Mouse (Mus musculus): ENCODE results near the gene Dhrs9. TPM values are rescaled to one million over a fixed set of nuclear protein-coding genes. Genes with fewer than 3 reads are reported as not detected.

Dhrs9 gene
- polyA plus RNA-seq (2014; fragmentation: Illumina TruSeq; extraction: RNeasy Lipid Tissue Mini Kit (QIAGEN cat#74804); ENCODE audit: low read depth, low replicate concordance): 0.16 TPM

DNA sequence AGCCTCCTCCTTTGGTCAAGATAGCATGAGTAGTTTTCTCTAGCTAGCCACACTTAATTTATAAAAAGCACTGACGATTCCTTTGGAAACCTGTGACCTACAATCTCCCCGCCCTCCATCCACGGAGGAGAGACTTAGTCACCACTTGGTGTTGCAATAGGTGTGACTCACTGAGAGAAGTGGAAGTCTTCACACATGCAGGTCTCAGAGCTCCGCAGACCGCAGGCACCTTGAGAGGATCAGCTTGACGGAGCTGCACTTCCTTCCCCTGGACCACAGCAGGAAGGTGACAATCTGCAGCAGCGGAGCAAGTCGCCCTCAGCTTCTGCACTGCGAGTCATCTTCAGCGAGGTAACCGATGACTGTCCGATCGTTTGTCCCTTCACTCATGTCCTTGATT, at the start of gene Dhrs9:
Gene Dhrs9, plus strand, starts transcription at position 165 of the 400 bp plus-strand sequence.

DNA sequence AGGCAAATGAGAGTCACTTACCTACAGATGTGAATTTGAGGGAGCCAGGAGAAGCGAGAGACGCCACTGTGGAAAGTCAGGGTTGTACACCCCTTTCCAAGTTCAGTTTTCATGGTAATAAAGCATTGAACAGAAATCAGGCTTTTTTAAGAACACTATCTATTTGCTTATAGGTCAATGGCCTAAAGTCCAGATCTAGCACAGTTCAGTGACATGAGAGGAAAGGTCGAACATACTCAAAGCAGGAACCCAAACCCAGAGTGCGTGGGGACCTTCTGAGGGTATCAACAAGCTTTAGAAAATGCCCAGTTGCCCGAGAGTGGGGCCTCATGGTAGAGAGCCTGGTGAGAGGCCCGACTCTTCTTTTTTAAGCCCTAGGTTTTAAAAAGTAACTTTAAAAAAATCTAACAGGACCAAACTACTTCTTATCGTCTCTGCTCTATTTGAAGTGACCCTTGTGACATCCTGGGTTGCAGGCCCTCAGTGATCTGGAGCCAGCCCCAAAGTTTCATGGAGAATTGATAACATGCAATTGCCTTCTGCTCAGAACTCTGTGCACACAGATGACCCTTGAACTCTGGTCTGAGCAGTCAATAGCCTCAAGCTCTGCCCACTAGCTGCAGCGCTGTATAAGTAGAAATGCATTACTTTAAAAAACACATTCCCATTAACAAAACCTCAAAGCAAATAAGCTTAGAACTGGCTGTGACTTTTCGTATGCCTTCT, 37.6 kb upstream of the Dhrs9 start, which contains the start of gene Abcb11:
Gene Abcb11, minus strand, starts transcription at position 121 of the 726 bp plus-strand sequence.

Other genes with a start within 250 kb of the Dhrs9 start
- gene Nostrin, start 244.6 kb upstream of the Dhrs9 start, polyA plus RNA-seq (2014; fragmentation: Illumina TruSeq; extraction: RNeasy Lipid Tissue Mini Kit (QIAGEN cat#74804); ENCODE audit: low read depth, low replicate concordance): 8.5 TPM
- gene Spc25, start 174.3 kb upstream of the Dhrs9 start, polyA plus RNA-seq (2014; fragmentation: Illumina TruSeq; extraction: RNeasy Lipid Tissue Mini Kit (QIAGEN cat#74804); ENCODE audit: low read depth, low replicate concordance): 0.81 TPM
- not detected for gene G6pc2, start 169.4 kb upstream of the Dhrs9 start, polyA plus RNA-seq (2014; fragmentation: Illumina TruSeq; extraction: RNeasy Lipid Tissue Mini Kit (QIAGEN cat#74804); ENCODE audit: low read depth, low replicate concordance)
- gene Abcb11, start 37.8 kb upstream of the Dhrs9 start, polyA plus RNA-seq (2014; fragmentation: Illumina TruSeq; extraction: RNeasy Lipid Tissue Mini Kit (QIAGEN cat#74804); ENCODE audit: low read depth, low replicate concordance): not detected
- gene Lrp2, start 205.6 kb downstream of the Dhrs9 start, polyA plus RNA-seq (2014; fragmentation: Illumina TruSeq; extraction: RNeasy Lipid Tissue Mini Kit (QIAGEN cat#74804); ENCODE audit: low read depth, low replicate concordance): 0.55 TPM